Mouse (Mus musculus): ENCODE results near the gene Cc2d1b. TPM values are rescaled to one million over a fixed set of nuclear protein-coding genes. Genes with fewer than 3 reads are reported as not detected.

Gene Cc2d1b
- polyA plus RNA-seq, 1 experiment from 2014 or later: 24.4 TPM

Other genes starting within 250 kb of the Cc2d1b start
- 6.4 TPM in 2 replicates for gene Shisal2a, start 236.6 kb upstream of the Cc2d1b start, polyA plus RNA-seq (2015; fragmentation: Nextera tagmentation; extraction: Ambion mirVana)
- gene Gpx7, start 213.0 kb upstream of the Cc2d1b start, polyA plus RNA-seq (2015; fragmentation: Nextera tagmentation; extraction: Ambion mirVana): 25.1 and 29.1 TPM in 2 replicates
- gene Tut4, start 160.5 kb upstream of the Cc2d1b start, polyA plus RNA-seq (2015; fragmentation: Nextera tagmentation; extraction: Ambion mirVana): 58.8 and 70.0 TPM in 2 replicates
- 77.2 and 78.1 TPM in 2 replicates for gene Prpf38a, start 40.6 kb upstream of the Cc2d1b start, polyA plus RNA-seq (2015; fragmentation: Nextera tagmentation; extraction: Ambion mirVana)
- 0.98 and 1.7 TPM in 2 replicates for gene Orc1, start 40.5 kb upstream of the Cc2d1b start, polyA plus RNA-seq (2015; fragmentation: Nextera tagmentation; extraction: Ambion mirVana)
- gene 3110021N24Rik, start 99.7 kb downstream of the Cc2d1b start, polyA plus RNA-seq (2015; fragmentation: Nextera tagmentation; extraction: Ambion mirVana): 1.9 and 2.2 TPM in 2 replicates
- 6.4 TPM in 2 replicates for gene Zfyve9, start 160.9 kb downstream of the Cc2d1b start, polyA plus RNA-seq (2015; fragmentation: Nextera tagmentation; extraction: Ambion mirVana)
- 167 and 179 TPM in 2 replicates for gene Btf3l4, start 213.7 kb downstream of the Cc2d1b start, polyA plus RNA-seq (2015; fragmentation: Nextera tagmentation; extraction: Ambion mirVana)
- gene Txndc12, start 214.7 kb downstream of the Cc2d1b start, polyA plus RNA-seq (2015; fragmentation: Nextera tagmentation; extraction: Ambion mirVana): 63.8 and 67.4 TPM in 2 replicates
- 24.1 and 24.4 TPM in 2 replicates for gene Kti12, start 227.8 kb downstream of the Cc2d1b start, polyA plus RNA-seq (2015; fragmentation: Nextera tagmentation; extraction: Ambion mirVana)
- 1.3 and 1.9 TPM in 2 replicates for gene A730015C16Rik, start 228.7 kb downstream of the Cc2d1b start, polyA plus RNA-seq (2015; fragmentation: Nextera tagmentation; extraction: Ambion mirVana)

Data from midbrain, embryonic 15.5 days (tissue).